In genomic region chr4:139827501-139828282, GRCm38 (mm10) we compare ENCODE assay signal across 15 mouse cellular contexts. TPM values are rescaled to one million over a fixed set of nuclear protein-coding genes. Genes with fewer than 3 reads are reported as not detected.
DNase-seq lines count a peak whose midpoint lies in the region; ATAC-seq lines count a peak whose summit lies in the region.
"Had no signal": no experiment of that assay in that cellular context is flagged by ENCODE, and none has a peak within 500 bp of the region (broad histone marks: within the 10 kb centered on the region; RNA-seq: fewer than 3 reads in every experiment).

No protein-coding gene starts in this region.

- no peak overlapping the region for H3K4me2 ChIP-seq in heart, embryonic 11.5 days
- H3K4me2 ChIP-seq in hindbrain, embryonic 11.5 days (replicated peaks; ENCODE audit: low read depth, low read length): peak overlapping the region; percentile 65
- peak overlapping the region; percentile 60 for H3K4me2 ChIP-seq in midbrain, embryonic 13.5 days (replicated peaks)
- H3K4me2 ChIP-seq: kidney, embryonic 15.5 days; stomach, embryonic 15.5 days had no signal

- peaks cover 100% of the 10 kb centered on the region for H3K27me3 ChIP-seq in heart, embryonic 11.5 days (ENCODE audit: control insufficient read depth, insufficient read depth, low read length)
- H3K27me3 ChIP-seq in embryonic facial prominence, embryonic 10.5 days (replicated peaks; ENCODE audit: low read depth, poor library complexity, severe bottlenecking): peaks cover 100% of the 10 kb centered on the region
- peaks cover 76% of the 10 kb centered on the region for H3K27me3 ChIP-seq in hindbrain, embryonic 11.5 days (ENCODE audit: control insufficient read depth, insufficient read depth, low read length)
- H3K27me3 ChIP-seq in midbrain, embryonic 13.5 days: peaks cover 98% of the 10 kb centered on the region

- no peaks in the 10 kb centered on the region for H3K36me3 ChIP-seq in heart, embryonic 11.5 days (ENCODE audit: control insufficient read depth, insufficient read depth, low read length)
- H3K36me3 ChIP-seq in embryonic facial prominence, embryonic 10.5 days (replicated peaks): no peaks in the 10 kb centered on the region
- no peaks in the 10 kb centered on the region for H3K36me3 ChIP-seq in hindbrain, embryonic 11.5 days (ENCODE audit: control insufficient read depth, insufficient read depth, low read length)
- no peaks in the 10 kb centered on the region for H3K36me3 ChIP-seq in midbrain, embryonic 13.5 days
- H3K36me3 ChIP-seq: kidney, embryonic 15.5 days; stomach, embryonic 15.5 days had no signal

- ATAC-seq in heart, embryonic 11.5 days (replicated peaks; ENCODE audit: insufficient number of reproducible peaks, low FRiP score, low TSS enrichment): no peak
- ATAC-seq in hindbrain, embryonic 11.5 days (ENCODE audit: low FRiP score): no peak
- no peak for ATAC-seq in midbrain, embryonic 13.5 days
- ATAC-seq in cerebellum, adult (ENCODE audit: insufficient number of reproducible peaks, low FRiP score, low TSS enrichment): no peak

- no peak overlapping the region for H3K9ac ChIP-seq in heart, embryonic 11.5 days (ENCODE audit: low read depth, low read length)
- H3K9ac ChIP-seq in hindbrain, embryonic 11.5 days (ENCODE audit: low read depth, low read length): 0 out of 2 replicates have a peak overlapping the region, but pooled peaks have one; percentile 19
- H3K9ac ChIP-seq in midbrain, embryonic 13.5 days (replicated peaks): peak overlapping the region; percentile 81
- H3K9ac ChIP-seq: kidney, embryonic 15.5 days; stomach, embryonic 15.5 days had no signal

- peaks cover 2% of the 10 kb centered on the region for H3K4me1 ChIP-seq in heart, embryonic 11.5 days (ENCODE audit: control insufficient read depth, insufficient read depth, low read length)
- H3K4me1 ChIP-seq in embryonic facial prominence, embryonic 10.5 days: peaks cover 60% of the 10 kb centered on the region
- H3K4me1 ChIP-seq in hindbrain, embryonic 11.5 days (replicated peaks; ENCODE audit: control insufficient read depth, insufficient read depth, low read length): peaks cover 12% of the 10 kb centered on the region
- H3K4me1 ChIP-seq in midbrain, embryonic 13.5 days (replicated peaks): peaks cover 90% of the 10 kb centered on the region

- H3K4me3 ChIP-seq in heart, embryonic 11.5 days (ENCODE audit: low read depth, low read length): peak overlapping the region; percentile 16; the same call in 1 of the 2 replicates
- peak overlapping the region; percentile 59 for H3K4me3 ChIP-seq in embryonic facial prominence, embryonic 10.5 days
- H3K4me3 ChIP-seq in hindbrain, embryonic 11.5 days (ENCODE audit: low read depth, low read length): peak overlapping the region; percentile 17; the same call in 1 of the 2 replicates
- peak overlapping the region; percentile 56 for H3K4me3 ChIP-seq in midbrain, embryonic 13.5 days (replicated peaks)
- H3K4me3 ChIP-seq: kidney, embryonic 15.5 days; stomach, embryonic 15.5 days had no signal

- H3K27ac ChIP-seq in heart, embryonic 11.5 days (ENCODE audit: low read depth, low read length): no peak overlapping the region
- peak overlapping the region; percentile 55; the same call in 1 of the 2 replicates for H3K27ac ChIP-seq in embryonic facial prominence, embryonic 10.5 days (replicated peaks)
- no peak overlapping the region for H3K27ac ChIP-seq in hindbrain, embryonic 11.5 days (ENCODE audit: low read depth, low read length)
- H3K27ac ChIP-seq in midbrain, embryonic 13.5 days: 0 out of 2 replicates have a peak overlapping the region, but pooled peaks have one; percentile 2
- H3K27ac ChIP-seq: kidney, embryonic 15.5 days; stomach, embryonic 15.5 days had no signal

- 2% methylated on average over 30 of the region's 30 CpGs for WGBS in heart, embryonic 11.5 days (ENCODE audit: insufficient replicate concordance)
- 6% methylated on average over 30 of the region's 30 CpGs for WGBS in embryonic facial prominence, embryonic 10.5 days
- WGBS in hindbrain, embryonic 11.5 days: 3% methylated on average over 30 of the region's 30 CpGs
- 5% methylated on average over 30 of the region's 30 CpGs for WGBS in midbrain, embryonic 13.5 days

- H3K9me3 ChIP-seq in heart, embryonic 11.5 days (replicated peaks; ENCODE audit: control insufficient read depth, low read length): no peaks in the 10 kb centered on the region
- H3K9me3 ChIP-seq in embryonic facial prominence, embryonic 10.5 days: no peaks in the 10 kb centered on the region
- no peaks in the 10 kb centered on the region for H3K9me3 ChIP-seq in hindbrain, embryonic 11.5 days (ENCODE audit: control insufficient read depth, low read length)
- H3K9me3 ChIP-seq in midbrain, embryonic 13.5 days: no peaks in the 10 kb centered on the region
- H3K9me3 ChIP-seq: kidney, embryonic 15.5 days; stomach, embryonic 15.5 days had no signal

- DNase-seq in heart, adult 11 months: no peak
- peak; percentile 42 for DNase-seq in embryonic facial prominence, embryonic 10.5 days (ENCODE audit: low spot score)
- peak; percentile 63 for DNase-seq in hindbrain, embryonic 11.5 days (ENCODE audit: low spot score)
- no peak for DNase-seq in adrenal gland, postnatal 25 days
- no peak for DNase-seq in gastrocnemius, postnatal 25 days
- DNase-seq: B cell, adult 2 months; cerebellum, postnatal 10 days had no signal

RNA-seq across cellular contexts. Expression of gene Pax7, which starts 5.6 kb away (rescaled TPM):
- polyA plus RNA-seq in heart, embryonic 11.5 days (2014; fragmentation: Nextera tagmentation; extraction: Ambion mirVana): 0.04 and 0.11 TPM in 2 replicates
- polyA plus RNA-seq in embryonic facial prominence, embryonic 10.5 days (2016; fragmentation: Nextera tagmentation; extraction: Ambion mirVana): 1.5 and 2.6 TPM in 2 replicates
- 2.2 and 2.7 TPM in 2 replicates for polyA plus RNA-seq in hindbrain, embryonic 11.5 days (2014; fragmentation: Nextera tagmentation; extraction: Ambion mirVana)
- 4.9 and 6.5 TPM in 2 replicates for polyA plus RNA-seq in midbrain, embryonic 13.5 days (2015; fragmentation: Nextera tagmentation; extraction: Ambion mirVana)
- total RNA-seq in adrenal gland, postnatal 25 days (2021): not detected in 2 replicates
- total RNA-seq in gastrocnemius, postnatal 25 days (2021): 1 to 10 TPM; 1.6 to 2.4 TPM
- total RNA-seq: layer of hippocampus, postnatal 25 days; megakaryocyte-erythroid progenitor cell, adult 5-6 weeks had no signal
- polyA plus RNA-seq: liver, embryonic 16.5 days had no signal

Comparison
In these comparisons a context has a peak if more than half of its experiments do, and no peak if none do; other contexts are left out.
1. H3K27ac ChIP-seq: peak in embryonic facial prominence, embryonic 10.5 days (single experiment) and midbrain, embryonic 13.5 days (single experiment); none in heart, embryonic 11.5 days (single experiment) and hindbrain, embryonic 11.5 days (single experiment).
2. DNase-seq: peak in embryonic facial prominence, embryonic 10.5 days (single experiment) and hindbrain, embryonic 11.5 days (single experiment); none in heart, adult 11 months (single experiment), adrenal gland, postnatal 25 days (single experiment) and gastrocnemius, postnatal 25 days (single experiment).
3. Peak in every context shown above with its lines, with median percentiles within 50 percentile points of each other: H3K4me3 ChIP-seq.